Mouse (Mus musculus): Measurements from ENCODE around the gene Fam120a.

DNA sequence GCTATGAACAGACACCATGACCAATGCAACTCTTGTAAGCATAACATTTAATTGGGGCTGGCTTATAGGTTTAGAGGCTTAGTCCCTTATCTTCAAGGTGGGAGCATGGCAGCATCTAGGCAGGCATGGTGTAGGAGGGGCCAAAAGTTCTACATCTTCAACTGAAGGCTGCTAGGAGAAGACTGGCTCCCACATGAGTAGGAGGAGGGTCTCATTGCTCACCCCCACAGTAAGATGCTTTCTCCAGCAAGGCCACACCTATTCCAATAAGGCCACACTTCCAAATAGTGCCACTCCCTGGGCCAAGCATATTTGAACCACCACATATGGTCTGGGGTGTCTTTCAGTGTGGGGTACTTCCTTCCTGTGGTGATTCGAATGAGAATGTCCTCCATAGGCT lies 49.6 kb upstream of the Fam120a start:
- TF ChIP-seq CTCF (IDR thresholded peaks at IDR 0.05; ENCODE audit: low read depth, low read length) (no peak), TAL1 (conservative IDR thresholded peaks at IDR 0.05; ENCODE audit: low read depth, low read length) (no peak), GATA1 (IDR thresholded peaks at IDR 0.05; ENCODE audit: borderline replicate concordance, low read length) (no peak), POLR2AphosphoS5 (IDR thresholded peaks at IDR 0.05; ENCODE audit: insufficient replicate concordance, low read depth, low read length) (no peak)
